Mouse (Mus musculus) monocyte, adult 2 months (primary cell): ENCODE results near the gene Rrp8.

Source experiments
- DNase-seq, 2 experiments: peaks; one replicate each; pipeline ENCODE4 v3.0.0; 2022; ENCODE audit warnings: low spot score in 2 of 2, low read depth in 1 of 2

Rrp8 gene

GRCm38 (mm10) chr7:105703816-105704215 lies 33.4 kb downstream of the Rrp8 start:
- no peak for DNase-seq

- no peak for DNase-seq
These were observed 34.0 kb downstream of the Rrp8 start for GRCm38 (mm10) chr7:105703184-105703583.

- no peak for DNase-seq
These were observed 46.3 kb downstream of the Rrp8 start for GRCm38 (mm10) chr7:105690875-105691274.

- no peak for DNase-seq
These were observed 51.5 kb downstream of the Rrp8 start for GRCm38 (mm10) chr7:105685541-105686197.
